Mouse (Mus musculus) heart, embryonic 12.5 days (tissue): Measurements from ENCODE around the gene Prkd2. TPM values are rescaled to one million over a fixed set of nuclear protein-coding genes. Genes with fewer than 3 reads are reported as not detected.

Experiments
- ATAC-seq: fragments of 200-750 bp; cut with Nextera tagmentation; 2 replicates; pipeline ENCODE4 v1.8.0; 2017; ENCODE audit warnings: moderate TSS enrichment, moderate library complexity; ENCODE audit not compliant: insufficient number of reproducible peaks, low FRiP score
- H3K27ac ChIP-seq: fragments of 300-500 bp; sonication (generic); 2 replicates; pipeline ENCODE4 v1.5.1; 2016; ENCODE audit warnings: mild to moderate bottlenecking, moderate library complexity; ENCODE audit not compliant: poor library complexity, severe bottlenecking
- H3K27me3 ChIP-seq: fragments of 300-500 bp; sonication (generic); replicated peaks from 2 replicates; pipeline ENCODE4 v1.6.1; 2016; ENCODE audit warnings: mild to moderate bottlenecking, moderate library complexity
- H3K36me3 ChIP-seq: fragments of 300-500 bp; sonication (generic); 2 replicates; pipeline ENCODE4 v1.6.1; 2016; ENCODE audit warnings: mild to moderate bottlenecking, moderate library complexity
- H3K4me1 ChIP-seq: fragments of 300-500 bp; sonication (generic); replicated peaks from 2 replicates; pipeline ENCODE4 v1.6.1; 2016; ENCODE audit warnings: mild to moderate bottlenecking
- H3K4me2 ChIP-seq: fragments of 300-500 bp; sonication (generic); 2 replicates; pipeline ENCODE4 v1.6.1; 2016; ENCODE audit warnings: mild to moderate bottlenecking, moderate library complexity
- H3K4me3 ChIP-seq: fragments of 300-500 bp; sonication (generic); 2 replicates; pipeline ENCODE4 v1.5.1; 2016; ENCODE audit warnings: mild to moderate bottlenecking
- H3K9ac ChIP-seq: fragments of 300-500 bp; sonication (generic); 2 replicates; pipeline ENCODE4 v1.6.1; 2016; ENCODE audit warnings: mild to moderate bottlenecking, moderate library complexity
- H3K9me3 ChIP-seq: fragments of 300-500 bp; sonication (generic); replicated peaks from 2 replicates; pipeline ENCODE4 v1.6.1; 2016; ENCODE audit warnings: mild to moderate bottlenecking, moderate library complexity
- WGBS: fragments of 180-500 bp; shearing (Covaris S2); methylation state at CpG from one replicate; pipeline ENCODE4 v1.1.7; 2016; 5-methylcytosine and 5-hydroxymethylcytosine counted together
- polyA plus RNA-seq: library from polyadenylated mRNA; unstranded; fragments of >200 nt; fragmentation: Nextera tagmentation; extraction: Ambion mirVana; gene quantifications from 2 replicates; pipeline ENCODE4 v1.2.1, GENCODE M21; 2016

The Prkd2 gene
- polyA plus RNA-seq, 1 experiment from 2014 or later = 10.8 TPM

GRCm38 (mm10) chr7:16827274-16827673 lies 15.4 kb upstream of the Prkd2 start:
- no peaks in the 10 kb centered on the region for H3K27me3 ChIP-seq
- H3K4me1 ChIP-seq = peaks cover 35% of the 10 kb centered on the region
- no peak for ATAC-seq
- H3K36me3 ChIP-seq = peaks cover 94% of the 10 kb centered on the region
- no peaks in the 10 kb centered on the region for H3K9me3 ChIP-seq
- no peak overlapping the region for H3K9ac ChIP-seq
- no peak overlapping the region for H3K4me2 ChIP-seq
- H3K27ac ChIP-seq = no peak overlapping the region
- no peak overlapping the region for H3K4me3 ChIP-seq
- WGBS = 76% methylated on average over 4 of the region's 4 CpGs

GRCm38 (mm10) chr7:16830449-16830848 lies 12.3 kb upstream of the Prkd2 start:
- H3K9me3 ChIP-seq = no peaks in the 10 kb centered on the region
- no peak overlapping the region for H3K9ac ChIP-seq
- no peaks in the 10 kb centered on the region for H3K27me3 ChIP-seq
- no peak overlapping the region for H3K4me3 ChIP-seq
- no peak overlapping the region for H3K27ac ChIP-seq
- WGBS = 82% methylated on average over 9 of the region's 9 CpGs
- no peak for ATAC-seq
- peaks cover 15% of the 10 kb centered on the region for H3K4me1 ChIP-seq
- H3K36me3 ChIP-seq = peaks cover 98% of the 10 kb centered on the region
- H3K4me2 ChIP-seq = no peak overlapping the region

- no peak overlapping the region for H3K4me3 ChIP-seq
- no peak overlapping the region for H3K4me2 ChIP-seq
- H3K4me1 ChIP-seq = peaks cover 14% of the 10 kb centered on the region
- H3K9ac ChIP-seq = no peak overlapping the region
- 90% methylated on average over 18 of the region's 18 CpGs for WGBS
- ATAC-seq = no peak
- no peaks in the 10 kb centered on the region for H3K9me3 ChIP-seq
- peaks cover 70% of the 10 kb centered on the region for H3K36me3 ChIP-seq
- H3K27ac ChIP-seq = no peak overlapping the region
- H3K27me3 ChIP-seq = no peaks in the 10 kb centered on the region
Observed at GRCm38 (mm10) chr7:16837916-16838803, 4.5 kb upstream of the Prkd2 start.

- Histone ChIP-seq H3K4me3 (no peak overlapping the region), H3K27me3 (no peaks in the 10 kb centered on the region), H3K4me1 (peaks cover 19% of the 10 kb centered on the region), H3K4me2 (no peak overlapping the region), H3K9ac (no peak overlapping the region), H3K27ac (no peak overlapping the region), H3K36me3 (peaks cover 63% of the 10 kb centered on the region), H3K9me3 (no peaks in the 10 kb centered on the region)
- ATAC-seq = no peak
- WGBS = 78% methylated on average over 6 of the region's 6 CpGs
Observed at GRCm38 (mm10) chr7:16838804-16839426, 3.8 kb upstream of the Prkd2 start.

GRCm38 (mm10) chr7:16839427-16840108 lies 3.1 kb upstream of the Prkd2 start:
- Histone ChIP-seq H3K36me3 (peaks cover 56% of the 10 kb centered on the region), H3K9ac (no peak overlapping the region), H3K27ac (no peak overlapping the region), H3K4me2 (no peak overlapping the region), H3K27me3 (no peaks in the 10 kb centered on the region), H3K4me3 (no peak overlapping the region), H3K9me3 (no peaks in the 10 kb centered on the region), H3K4me1 (peaks cover 24% of the 10 kb centered on the region)
- no peak for ATAC-seq
- WGBS = 93% methylated on average over 12 of the region's 12 CpGs

GRCm38 (mm10) chr7:16840109-16840491 lies 2.6 kb upstream of the Prkd2 start:
- Histone ChIP-seq H3K9ac (no peak overlapping the region), H3K4me1 (peaks cover 28% of the 10 kb centered on the region), H3K36me3 (peaks cover 51% of the 10 kb centered on the region), H3K4me2 (no peak overlapping the region), H3K9me3 (no peaks in the 10 kb centered on the region), H3K27ac (no peak overlapping the region), H3K27me3 (no peaks in the 10 kb centered on the region), H3K4me3 (no peak overlapping the region)
- WGBS = 94% methylated on average over 2 of the region's 2 CpGs
- ATAC-seq = no peak

- no peak overlapping the region for H3K9ac ChIP-seq
- 0 out of 2 replicates have a peak overlapping the region, but pooled peaks have one; percentile 8 for H3K27ac ChIP-seq
- H3K4me1 ChIP-seq = peaks cover 35% of the 10 kb centered on the region
- no peaks in the 10 kb centered on the region for H3K27me3 ChIP-seq
- 76% methylated on average over 4 of the region's 4 CpGs for WGBS
- no peak for ATAC-seq
- H3K9me3 ChIP-seq = no peaks in the 10 kb centered on the region
- no peak overlapping the region for H3K4me2 ChIP-seq
- H3K36me3 ChIP-seq = peaks cover 53% of the 10 kb centered on the region
- no peak overlapping the region for H3K4me3 ChIP-seq
Observed at GRCm38 (mm10) chr7:16841078-16841477, 1.6 kb upstream of the Prkd2 start.

- peaks cover 53% of the 10 kb centered on the region for H3K36me3 ChIP-seq
- ATAC-seq = no peak
- H3K4me3 ChIP-seq = peak overlapping the region; percentile 70
- peaks cover 35% of the 10 kb centered on the region for H3K4me1 ChIP-seq
- H3K9me3 ChIP-seq = no peaks in the 10 kb centered on the region
- no peaks in the 10 kb centered on the region for H3K27me3 ChIP-seq
- H3K27ac ChIP-seq = peak overlapping the region; percentile 87
- H3K4me2 ChIP-seq = peak overlapping the region; percentile 98
- WGBS = 39% methylated on average over 11 of the region's 11 CpGs
- H3K9ac ChIP-seq = peak overlapping the region; percentile 94
Observed at GRCm38 (mm10) chr7:16841561-16842560, 841 bp upstream of the Prkd2 start.

- H3K36me3 ChIP-seq = peaks cover 47% of the 10 kb centered on the region
- H3K27me3 ChIP-seq = no peaks in the 10 kb centered on the region
- H3K9me3 ChIP-seq = no peaks in the 10 kb centered on the region
- peaks cover 35% of the 10 kb centered on the region for H3K4me1 ChIP-seq
- peak overlapping the region; percentile 87 for H3K27ac ChIP-seq
- ATAC-seq = no peak
- peak overlapping the region; percentile 94 for H3K9ac ChIP-seq
- WGBS = under 1% methylated on average over 32 of the region's 33 CpGs
- H3K4me3 ChIP-seq = peak overlapping the region; percentile 70
- H3K4me2 ChIP-seq = peak overlapping the region; percentile 98
Observed at GRCm38 (mm10) chr7:16843441-16844171, 904 bp downstream of the Prkd2 start.

GRCm38 (mm10) chr7:16844696-16845071 lies 2.0 kb downstream of the Prkd2 start:
- H3K9ac ChIP-seq = peak overlapping the region; percentile 64
- H3K4me1 ChIP-seq = peaks cover 35% of the 10 kb centered on the region
- WGBS = 46% methylated on average over 3 of the region's 3 CpGs
- H3K27ac ChIP-seq = peak overlapping the region; percentile 87
- peak overlapping the region; percentile 98 for H3K4me2 ChIP-seq
- ATAC-seq = no peak
- H3K27me3 ChIP-seq = no peaks in the 10 kb centered on the region
- H3K9me3 ChIP-seq = no peaks in the 10 kb centered on the region
- H3K4me3 ChIP-seq = peak overlapping the region; percentile 70
- H3K36me3 ChIP-seq = peaks cover 47% of the 10 kb centered on the region
